10 mouse cellular contexts compared by ENCODE assay signal in the genomic region with DNA sequence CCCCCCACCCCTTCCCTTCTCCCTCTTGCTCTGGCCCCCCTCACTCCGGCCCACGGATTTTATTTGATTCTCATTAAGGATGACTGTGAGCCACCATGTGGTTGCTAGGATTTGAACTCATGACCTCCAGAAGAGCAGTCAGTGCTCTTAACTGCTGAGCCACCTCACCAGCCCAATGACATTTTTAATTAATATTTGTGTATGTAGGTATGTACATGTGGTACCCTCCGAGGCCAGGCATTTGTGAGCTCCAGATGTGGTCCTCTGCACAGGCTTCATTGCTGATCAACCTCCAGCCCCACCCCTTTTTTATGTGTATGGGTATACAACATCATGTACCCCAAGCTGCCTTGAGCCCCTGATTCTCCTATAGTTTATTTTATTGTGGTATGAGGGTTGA. TPM values are rescaled to one million over a fixed set of nuclear protein-coding genes. Genes with fewer than 3 reads are reported as not detected.
DNase-seq lines count a peak whose midpoint lies in the region; ATAC-seq lines count a peak whose summit lies in the region.
"Had no signal": no experiment of that assay in that cellular context is flagged by ENCODE, and none has a peak within 500 bp of the region (broad histone marks: within the 10 kb centered on the region; RNA-seq: fewer than 3 reads in every experiment).

No protein-coding gene starts in this region.

- no peaks in the 10 kb centered on the region for H3K27me3 ChIP-seq in heart, embryonic 14.5 days (ENCODE audit: control insufficient read depth, insufficient read depth, low read length)
- H3K27me3 ChIP-seq in embryonic facial prominence, embryonic 10.5 days (replicated peaks; ENCODE audit: low read depth, poor library complexity, severe bottlenecking): no peaks in the 10 kb centered on the region
- no peaks in the 10 kb centered on the region for H3K27me3 ChIP-seq in hindbrain, embryonic 15.5 days
- H3K27me3 ChIP-seq in midbrain, embryonic 13.5 days: no peaks in the 10 kb centered on the region

- DNase-seq in heart, postnatal 25 days (ENCODE audit: low spot score): no peak
- no peak for DNase-seq in embryonic facial prominence, embryonic 10.5 days (ENCODE audit: low spot score)
- DNase-seq in left cerebral cortex, postnatal 25 days (ENCODE audit: low spot score in 2 of 2): no peak
- no peak for DNase-seq in frontal cortex, postnatal 14 days (ENCODE audit: low spot score in 2 of 2)
- DNase-seq in embryo, embryonic 9.5 days (ENCODE audit: extremely low spot score): no peak

- peaks cover 10 to 29% of the 10 kb centered on the region in 2 experiments for H3K4me1 ChIP-seq in heart, embryonic 14.5 days (ENCODE audit: control insufficient read depth in 2 of 2, insufficient read depth in 2 of 2, low read length in 2 of 2)
- peaks cover 30% of the 10 kb centered on the region for H3K4me1 ChIP-seq in embryonic facial prominence, embryonic 10.5 days
- H3K4me1 ChIP-seq in hindbrain, embryonic 15.5 days (replicated peaks): peaks cover 24% of the 10 kb centered on the region
- peaks cover 25% of the 10 kb centered on the region for H3K4me1 ChIP-seq in midbrain, embryonic 13.5 days (replicated peaks)

- peak overlapping the region in 1 of 2 experiments; percentile 67; a peak in 1 of 4 replicates for H3K4me3 ChIP-seq in heart, embryonic 14.5 days (ENCODE audit: control insufficient read depth in 1 of 2, insufficient read depth in 1 of 2, low read depth in 1 of 2, low read length in 2 of 2)
- H3K4me3 ChIP-seq in embryonic facial prominence, embryonic 10.5 days: peak overlapping the region; percentile 69
- peak overlapping the region; percentile 12; the same call in 1 of the 2 replicates for H3K4me3 ChIP-seq in hindbrain, embryonic 15.5 days
- peak overlapping the region; percentile 26 for H3K4me3 ChIP-seq in midbrain, embryonic 13.5 days (replicated peaks)

- peak overlapping the region; percentile 82 for H3K4me2 ChIP-seq in heart, embryonic 14.5 days (ENCODE audit: low read length)
- H3K4me2 ChIP-seq in hindbrain, embryonic 15.5 days: peak overlapping the region; percentile 75
- H3K4me2 ChIP-seq in midbrain, embryonic 13.5 days (replicated peaks): peak overlapping the region; percentile 50

- ATAC-seq in heart, embryonic 14.5 days (ENCODE audit: insufficient number of reproducible peaks, insufficient read depth, low FRiP score, low read depth): no peak
- no peak for ATAC-seq in hindbrain, embryonic 15.5 days (ENCODE audit: low FRiP score, low read depth)
- ATAC-seq in midbrain, embryonic 13.5 days: no peak

- no peaks in the 10 kb centered on the region for H3K9me3 ChIP-seq in heart, embryonic 14.5 days (ENCODE audit: control insufficient read depth, low read length)
- no peaks in the 10 kb centered on the region for H3K9me3 ChIP-seq in embryonic facial prominence, embryonic 10.5 days
- H3K9me3 ChIP-seq in hindbrain, embryonic 15.5 days: no peaks in the 10 kb centered on the region
- no peaks in the 10 kb centered on the region for H3K9me3 ChIP-seq in midbrain, embryonic 13.5 days

- H3K36me3 ChIP-seq in heart, embryonic 14.5 days (ENCODE audit: control insufficient read depth, insufficient read depth, low read length): peaks cover 43% of the 10 kb centered on the region
- peaks cover 47% of the 10 kb centered on the region for H3K36me3 ChIP-seq in embryonic facial prominence, embryonic 10.5 days (replicated peaks)
- peaks cover 11% of the 10 kb centered on the region for H3K36me3 ChIP-seq in hindbrain, embryonic 15.5 days
- H3K36me3 ChIP-seq in midbrain, embryonic 13.5 days: peaks cover 19% of the 10 kb centered on the region; the same call in 1 of the 2 replicates

- no peak overlapping the region; the same call in 1 of the 2 replicates for H3K9ac ChIP-seq in heart, embryonic 14.5 days (ENCODE audit: low read length)
- H3K9ac ChIP-seq in hindbrain, embryonic 15.5 days: 0 out of 2 replicates have a peak overlapping the region, but pooled peaks have one; percentile 25
- H3K9ac ChIP-seq in midbrain, embryonic 13.5 days (replicated peaks): no peak overlapping the region

- WGBS in heart, embryonic 14.5 days: 85% methylated on average over 3 of the region's 3 CpGs
- WGBS in embryonic facial prominence, embryonic 10.5 days: 82% methylated on average over 3 of the region's 3 CpGs
- WGBS in hindbrain, embryonic 15.5 days: 72% methylated on average over 3 of the region's 3 CpGs
- 66% methylated on average over 3 of the region's 3 CpGs for WGBS in midbrain, embryonic 13.5 days

- intact Hi-C loops in heart, postnatal 25 days (cut with DNase I): no loop called here
- intact Hi-C loops in left cerebral cortex, postnatal 25 days (cut with DNase I): no loop called here

- no peak overlapping the region for H3K27ac ChIP-seq in heart, embryonic 14.5 days (replicated peaks in 1 of 2; ENCODE audit: control insufficient read depth in 1 of 2, insufficient read depth in 1 of 2, low read depth in 2 of 2, low read length in 2 of 2)
- no peak overlapping the region for H3K27ac ChIP-seq in embryonic facial prominence, embryonic 10.5 days (replicated peaks)
- no peak overlapping the region for H3K27ac ChIP-seq in hindbrain, embryonic 15.5 days (replicated peaks)
- H3K27ac ChIP-seq in midbrain, embryonic 13.5 days: no peak overlapping the region

RNA-seq across cellular contexts. Expression of a gene that starts 4.0 kb away (rescaled TPM):
- polyA plus RNA-seq in heart, embryonic 14.5 days (2014; fragmentation: Nextera tagmentation; extraction: Ambion mirVana): 25.5 and 26.7 TPM in 2 replicates
- 10 to 100 TPM; 11.3 to 15.5 TPM for total RNA-seq in heart, postnatal 25 days (2021)
- 39.3 and 44.2 TPM in 2 replicates for polyA plus RNA-seq in embryonic facial prominence, embryonic 10.5 days (2016; fragmentation: Nextera tagmentation; extraction: Ambion mirVana)
- polyA plus RNA-seq in hindbrain, embryonic 15.5 days (2015; fragmentation: Nextera tagmentation; extraction: Ambion mirVana): 24.8 and 27.3 TPM in 2 replicates
- 21.8 and 22.7 TPM in 2 replicates for polyA plus RNA-seq in midbrain, embryonic 13.5 days (2015; fragmentation: Nextera tagmentation; extraction: Ambion mirVana)
- total RNA-seq in left cerebral cortex, postnatal 25 days (2021): 10 to 100 TPM; 30.8 to 34.0 TPM

RNA-seq across cellular contexts. Expression of a gene that starts 22.4 kb away (rescaled TPM):
- 51.0 and 65.8 TPM in 2 replicates for polyA plus RNA-seq in heart, embryonic 14.5 days (2014; fragmentation: Nextera tagmentation; extraction: Ambion mirVana)
- 10 to 100 TPM; 41.9 to 45.2 TPM for total RNA-seq in heart, postnatal 25 days (2021)
- 77.3 and 79.0 TPM in 2 replicates for polyA plus RNA-seq in embryonic facial prominence, embryonic 10.5 days (2016; fragmentation: Nextera tagmentation; extraction: Ambion mirVana)
- 96.8 and 97.6 TPM in 2 replicates for polyA plus RNA-seq in hindbrain, embryonic 15.5 days (2015; fragmentation: Nextera tagmentation; extraction: Ambion mirVana)
- polyA plus RNA-seq in midbrain, embryonic 13.5 days (2015; fragmentation: Nextera tagmentation; extraction: Ambion mirVana): 80.4 and 88.8 TPM in 2 replicates
- 100 to 1,000 TPM in 1 of 2 experiments, 10 to 100 TPM in 1; 96.1 to 101 TPM for total RNA-seq in left cerebral cortex, postnatal 25 days (2021)

RNA-seq across cellular contexts. Expression of a gene that starts 29.1 kb away (rescaled TPM):
- not detected in 2 replicates for polyA plus RNA-seq in heart, embryonic 14.5 days (2014; fragmentation: Nextera tagmentation; extraction: Ambion mirVana)
- not detected for total RNA-seq in heart, postnatal 25 days (2021)
- polyA plus RNA-seq in embryonic facial prominence, embryonic 10.5 days (2016; fragmentation: Nextera tagmentation; extraction: Ambion mirVana): 0.09 TPM in 1 of 2 replicates, not detected in the other
- polyA plus RNA-seq in hindbrain, embryonic 15.5 days (2015; fragmentation: Nextera tagmentation; extraction: Ambion mirVana): not detected in 2 replicates
- 0.19 TPM in 1 of 2 replicates, not detected in the other for polyA plus RNA-seq in midbrain, embryonic 13.5 days (2015; fragmentation: Nextera tagmentation; extraction: Ambion mirVana)
- total RNA-seq in left cerebral cortex, postnatal 25 days (2021): not detected
- total RNA-seq: layer of hippocampus, postnatal 25 days had no signal
- polyA plus RNA-seq: small intestine, adult 2 months had no signal

RNA-seq across cellular contexts. Expression of a gene that starts 32.0 kb away (rescaled TPM):
- 545 and 663 TPM in 2 replicates for polyA plus RNA-seq in heart, embryonic 14.5 days (2014; fragmentation: Nextera tagmentation; extraction: Ambion mirVana)
- 100 to 1,000 TPM; 686 to 854 TPM for total RNA-seq in heart, postnatal 25 days (2021)
- 908 and 968 TPM in 2 replicates for polyA plus RNA-seq in embryonic facial prominence, embryonic 10.5 days (2016; fragmentation: Nextera tagmentation; extraction: Ambion mirVana)
- 436 and 443 TPM in 2 replicates for polyA plus RNA-seq in hindbrain, embryonic 15.5 days (2015; fragmentation: Nextera tagmentation; extraction: Ambion mirVana)
- polyA plus RNA-seq in midbrain, embryonic 13.5 days (2015; fragmentation: Nextera tagmentation; extraction: Ambion mirVana): 464 and 489 TPM in 2 replicates
- 100 to 1,000 TPM; 394 to 427 TPM for total RNA-seq in left cerebral cortex, postnatal 25 days (2021)

RNA-seq across cellular contexts. Expression of a gene that starts 48.7 kb away (rescaled TPM):
- 66.2 and 69.5 TPM in 2 replicates for polyA plus RNA-seq in heart, embryonic 14.5 days (2014; fragmentation: Nextera tagmentation; extraction: Ambion mirVana)
- total RNA-seq in heart, postnatal 25 days (2021): 10 to 100 TPM; 35.6 to 38.0 TPM
- polyA plus RNA-seq in embryonic facial prominence, embryonic 10.5 days (2016; fragmentation: Nextera tagmentation; extraction: Ambion mirVana): 80.6 and 87.1 TPM in 2 replicates
- 106 and 108 TPM in 2 replicates for polyA plus RNA-seq in hindbrain, embryonic 15.5 days (2015; fragmentation: Nextera tagmentation; extraction: Ambion mirVana)
- polyA plus RNA-seq in midbrain, embryonic 13.5 days (2015; fragmentation: Nextera tagmentation; extraction: Ambion mirVana): 123 and 126 TPM in 2 replicates
- 100 to 1,000 TPM in 1 of 2 experiments, 10 to 100 TPM in 1; 97.4 to 101 TPM for total RNA-seq in left cerebral cortex, postnatal 25 days (2021)
